Mouse (Mus musculus) testis, postnatal 10 days (tissue): ENCODE data around the gene Nudcd3.

Source experiments
- DNase-seq: peaks from one replicate; pipeline ENCODE4 v3.0.0; 2021; ENCODE audit warnings: low spot score

Nudcd3 gene

GRCm38 (mm10) chr11:6063065-6063464 lies 137.2 kb downstream of the Nudcd3 start:
- DNase-seq = no peak

GRCm38 (mm10) chr11:6062329-6062728 lies 137.9 kb downstream of the Nudcd3 start:
- no peak for DNase-seq

- DNase-seq = no peak
Observed at GRCm38 (mm10) chr11:6061891-6062290, 138.3 kb downstream of the Nudcd3 start.

- DNase-seq = no peak
Observed at GRCm38 (mm10) chr11:6059162-6059561, 141.1 kb downstream of the Nudcd3 start.
